Mouse (Mus musculus): ENCODE measurements around the gene Ubxn10. TPM values are rescaled to one million over a fixed set of nuclear protein-coding genes. Genes with fewer than 3 reads are reported as not detected.

Gene Ubxn10
- polyA plus RNA-seq, 1 experiment from 2014 or later = 0.23 TPM

- Histone ChIP-seq H3K4me1 (no peaks in the 10 kb centered on the region), H3K27me3 (replicated peaks) (no peaks in the 10 kb centered on the region), H3K9me3 (replicated peaks) (no peaks in the 10 kb centered on the region), H3K27ac (no peak overlapping the region), H3K4me3 (no peak overlapping the region), H3K9ac (no peak overlapping the region), H3K4me2 (no peak overlapping the region), H3K36me3 (no peaks in the 10 kb centered on the region)
- no peak for ATAC-seq
- 53% methylated on average over 4 of the region's 4 CpGs for WGBS (ENCODE audit: insufficient replicate concordance)
Observed at GRCm38 (mm10) chr4:138755439-138755838, 18.5 kb upstream of the Ubxn10 start.

- H3K9ac ChIP-seq = no peak overlapping the region
Observed at GRCm38 (mm10) chr4:138754432-138754831, 17.5 kb upstream of the Ubxn10 start.

GRCm38 (mm10) chr4:138753608-138754007 lies 16.6 kb upstream of the Ubxn10 start:
- Histone ChIP-seq H3K27ac (no peak overlapping the region), H3K4me1 (no peaks in the 10 kb centered on the region), H3K27me3 (replicated peaks) (no peaks in the 10 kb centered on the region), H3K4me2 (no peak overlapping the region), H3K9ac (no peak overlapping the region), H3K9me3 (replicated peaks) (no peaks in the 10 kb centered on the region), H3K4me3 (no peak overlapping the region), H3K36me3 (no peaks in the 10 kb centered on the region)
- no peak for ATAC-seq
- WGBS (ENCODE audit: insufficient replicate concordance) = 70% methylated on average over 3 of the region's 3 CpGs

More at GRCm38 (mm10) chr4:138754432-138754831, 17.5 kb upstream of the Ubxn10 start:
- Histone ChIP-seq H3K4me3 (no peak overlapping the region), H3K4me1 (no peaks in the 10 kb centered on the region), H3K27me3 (replicated peaks) (no peaks in the 10 kb centered on the region), H3K27ac (no peak overlapping the region), H3K36me3 (no peaks in the 10 kb centered on the region), H3K9me3 (replicated peaks) (no peaks in the 10 kb centered on the region), H3K4me2 (no peak overlapping the region)
- no peak for ATAC-seq
- 53% methylated on average over 9 of the region's 9 CpGs for WGBS (ENCODE audit: insufficient replicate concordance)

- no peak overlapping the region for H3K9ac ChIP-seq
- no peak overlapping the region for H3K4me3 ChIP-seq
- ATAC-seq = no peak
- no peak overlapping the region for H3K27ac ChIP-seq
- no peaks in the 10 kb centered on the region for H3K4me1 ChIP-seq
- no peaks in the 10 kb centered on the region for H3K27me3 ChIP-seq (replicated peaks)
- H3K4me2 ChIP-seq = no peak overlapping the region
- no peaks in the 10 kb centered on the region for H3K36me3 ChIP-seq
- H3K9me3 ChIP-seq (replicated peaks) = no peaks in the 10 kb centered on the region
- WGBS (ENCODE audit: insufficient replicate concordance) = 78% methylated on average over 6 of the region's 6 CpGs
Observed at GRCm38 (mm10) chr4:138752603-138753002, 15.6 kb upstream of the Ubxn10 start.

- Histone ChIP-seq H3K4me1 (no peaks in the 10 kb centered on the region), H3K9ac (no peak overlapping the region), H3K36me3 (no peaks in the 10 kb centered on the region), H3K27me3 (replicated peaks) (peaks cover 3% of the 10 kb centered on the region; the same call in 1 of the 2 replicates), H3K9me3 (replicated peaks) (no peaks in the 10 kb centered on the region), H3K27ac (no peak overlapping the region), H3K4me2 (no peak overlapping the region), H3K4me3 (no peak overlapping the region)
- ATAC-seq = no peak
- WGBS (ENCODE audit: insufficient replicate concordance) = 37% methylated on average over 8 of the region's 8 CpGs
Observed at GRCm38 (mm10) chr4:138748369-138749072, 11.6 kb upstream of the Ubxn10 start.

GRCm38 (mm10) chr4:138747851-138748250 lies 10.9 kb upstream of the Ubxn10 start:
- no peaks in the 10 kb centered on the region for H3K9me3 ChIP-seq (replicated peaks)
- WGBS (ENCODE audit: insufficient replicate concordance) = 50% methylated on average over 10 of the region's 10 CpGs
- H3K4me1 ChIP-seq = no peaks in the 10 kb centered on the region
- peaks cover 3% of the 10 kb centered on the region; the same call in 1 of the 2 replicates for H3K27me3 ChIP-seq (replicated peaks)
- no peak overlapping the region for H3K9ac ChIP-seq
- no peaks in the 10 kb centered on the region for H3K36me3 ChIP-seq
- H3K27ac ChIP-seq = no peak overlapping the region
- no peak for ATAC-seq
- H3K4me2 ChIP-seq = no peak overlapping the region
- no peak overlapping the region for H3K4me3 ChIP-seq

GRCm38 (mm10) chr4:138746866-138747265 lies 9.9 kb upstream of the Ubxn10 start:
- no peak for ATAC-seq
- WGBS (ENCODE audit: insufficient replicate concordance) = 71% methylated on average over 9 of the region's 9 CpGs
- Histone ChIP-seq H3K9ac (no peak overlapping the region), H3K4me2 (no peak overlapping the region), H3K27ac (no peak overlapping the region), H3K27me3 (replicated peaks) (peaks cover 3% of the 10 kb centered on the region; the same call in 1 of the 2 replicates), H3K36me3 (no peaks in the 10 kb centered on the region), H3K4me1 (no peaks in the 10 kb centered on the region), H3K9me3 (replicated peaks) (no peaks in the 10 kb centered on the region), H3K4me3 (no peak overlapping the region)

GRCm38 (mm10) chr4:138745884-138746283 lies 8.9 kb upstream of the Ubxn10 start:
- no peak for ATAC-seq
- no peak overlapping the region for H3K9ac ChIP-seq
- H3K36me3 ChIP-seq = no peaks in the 10 kb centered on the region
- peaks cover 3% of the 10 kb centered on the region; the same call in 1 of the 2 replicates for H3K27me3 ChIP-seq (replicated peaks)
- no peak overlapping the region for H3K4me3 ChIP-seq
- no peaks in the 10 kb centered on the region for H3K9me3 ChIP-seq (replicated peaks)
- no peak overlapping the region for H3K4me2 ChIP-seq
- WGBS (ENCODE audit: insufficient replicate concordance) = 49% methylated on average over 4 of the region's 4 CpGs
- no peak overlapping the region for H3K27ac ChIP-seq
- H3K4me1 ChIP-seq = no peaks in the 10 kb centered on the region

GRCm38 (mm10) chr4:138739136-138739851 lies 2.3 kb upstream of the Ubxn10 start:
- Histone ChIP-seq H3K4me3 (no peak overlapping the region), H3K4me2 (no peak overlapping the region), H3K36me3 (no peaks in the 10 kb centered on the region), H3K9ac (no peak overlapping the region), H3K9me3 (replicated peaks) (no peaks in the 10 kb centered on the region), H3K27me3 (replicated peaks) (0 out of 2 replicates have a peak, but pooled peaks cover 15% of the 10 kb centered on the region), H3K4me1 (no peaks in the 10 kb centered on the region), H3K27ac (no peak overlapping the region)
- ATAC-seq = no peak
- 31% methylated on average over 7 of the region's 7 CpGs for WGBS (ENCODE audit: insufficient replicate concordance)

- 82% methylated on average over 4 of the region's 4 CpGs for WGBS (ENCODE audit: insufficient replicate concordance)
- Histone ChIP-seq H3K9me3 (replicated peaks) (no peaks in the 10 kb centered on the region), H3K27me3 (replicated peaks) (0 out of 2 replicates have a peak, but pooled peaks cover 7% of the 10 kb centered on the region), H3K9ac (no peak overlapping the region), H3K4me3 (no peak overlapping the region), H3K4me2 (no peak overlapping the region), H3K4me1 (no peaks in the 10 kb centered on the region), H3K27ac (no peak overlapping the region), H3K36me3 (no peaks in the 10 kb centered on the region)
- ATAC-seq = no peak
Observed at GRCm38 (mm10) chr4:138734863-138735262, 2.1 kb downstream of the Ubxn10 start.

GRCm38 (mm10) chr4:138734105-138734504 lies 2.9 kb downstream of the Ubxn10 start:
- ATAC-seq = no peak
- H3K4me2 ChIP-seq = no peak overlapping the region
- H3K27ac ChIP-seq = no peak overlapping the region
- H3K4me1 ChIP-seq = no peaks in the 10 kb centered on the region
- no peaks in the 10 kb centered on the region for H3K36me3 ChIP-seq
- no peak overlapping the region for H3K9ac ChIP-seq
- H3K4me3 ChIP-seq = no peak overlapping the region
- no peaks in the 10 kb centered on the region for H3K9me3 ChIP-seq (replicated peaks)
- WGBS (ENCODE audit: insufficient replicate concordance) = 58% methylated on average over 7 of the region's 7 CpGs
- H3K27me3 ChIP-seq (replicated peaks) = 0 out of 2 replicates have a peak, but pooled peaks cover 7% of the 10 kb centered on the region

GRCm38 (mm10) chr4:138729018-138729703 lies 7.8 kb downstream of the Ubxn10 start:
- Histone ChIP-seq H3K9ac (no peak overlapping the region), H3K4me3 (no peak overlapping the region), H3K27me3 (replicated peaks) (peaks cover 40% of the 10 kb centered on the region), H3K36me3 (no peaks in the 10 kb centered on the region), H3K4me1 (peaks cover 13% of the 10 kb centered on the region; the same call in 1 of the 2 replicates), H3K4me2 (no peak overlapping the region), H3K9me3 (replicated peaks) (no peaks in the 10 kb centered on the region), H3K27ac (no peak overlapping the region)
- 45% methylated on average over 9 of the region's 9 CpGs for WGBS (ENCODE audit: insufficient replicate concordance)
- no peak for ATAC-seq
